Mouse (Mus musculus): ENCODE measurements around the gene Fbxw11. TPM values are rescaled to one million over a fixed set of nuclear protein-coding genes. Genes with fewer than 3 reads are reported as not detected.

Gene Fbxw11
- total and polyA plus RNA-seq, 3 experiments, result 27.3 to 58.7 (median 47.8) TPM

- Histone ChIP-seq H3K27me3 (ENCODE audit: control insufficient read depth, insufficient read depth, low read length) (no peaks in the 10 kb centered on the region), H3K27ac (peak overlapping the region; percentile 100), H3K9ac (ENCODE audit: low read depth, low read length) (peak overlapping the region; percentile 77), H3K4me1 (ENCODE audit: control insufficient read depth, insufficient read depth, low read length) (peaks cover 5% of the 10 kb centered on the region), H3K79me2 (replicated peaks; ENCODE audit: control insufficient read depth, insufficient read depth, low read length) (peaks cover 3% of the 10 kb centered on the region), H3K36me3 (ENCODE audit: control insufficient read depth, insufficient read depth, low read length) (peaks cover 2% of the 10 kb centered on the region), H3K4me3 (peak overlapping the region; percentile 65)
- TF ChIP-seq EP300 (IDR thresholded peaks at IDR 0.05; ENCODE audit: insufficient read depth, low read depth, low read length), result no peak
- no peak for TF ChIP-seq CTCF (IDR thresholded peaks at IDR 0.05)
- 0 out of 2 replicates have a peak, but pooled peaks have one; percentile 21 for TF ChIP-seq POLR2A (IDR thresholded peaks at IDR 0.05; ENCODE audit: insufficient read depth, low read depth, low read length)
- WGBS, result under 1% methylated on average over 52 of the region's 54 CpGs
- no peak for DNase-seq
- intact Hi-C loops (cut with DNase I), result loop anchor here (5.0 kb wide), 1 partner anchor 64 kb away; no protein-coding TSS in a partner anchor
Observed at GRCm38 (mm10) chr11:32642899-32643886, 669 bp downstream of the Fbxw11 start.

GRCm38 (mm10) chr11:32644010-32644409 is 1.5 kb downstream of the Fbxw11 start:
- intact Hi-C loops (cut with DNase I), result loop anchor here (5.0 kb wide), 1 partner anchor 63 kb away; no protein-coding TSS in a partner anchor
- H3K4me3 ChIP-seq, result peak overlapping the region; percentile 65
- WGBS, result 0% methylated on average over 3 of the region's 3 CpGs
- H3K27me3 ChIP-seq (ENCODE audit: control insufficient read depth, insufficient read depth, low read length), result no peaks in the 10 kb centered on the region
- DNase-seq, result no peak
- H3K79me2 ChIP-seq (replicated peaks; ENCODE audit: control insufficient read depth, insufficient read depth, low read length), result peaks cover 3% of the 10 kb centered on the region
- peaks cover 3% of the 10 kb centered on the region for H3K4me1 ChIP-seq (ENCODE audit: control insufficient read depth, insufficient read depth, low read length)
- H3K9ac ChIP-seq (ENCODE audit: low read depth, low read length), result peak overlapping the region; percentile 77; the same call in 1 of the 2 replicates
- H3K36me3 ChIP-seq (ENCODE audit: control insufficient read depth, insufficient read depth, low read length), result peaks cover 2% of the 10 kb centered on the region
- H3K27ac ChIP-seq, result peak overlapping the region; percentile 100
- TF ChIP-seq EP300 (IDR thresholded peaks at IDR 0.05; ENCODE audit: insufficient read depth, low read depth, low read length) (no peak), CTCF (IDR thresholded peaks at IDR 0.05) (no peak), POLR2A (IDR thresholded peaks at IDR 0.05; ENCODE audit: insufficient read depth, low read depth, low read length) (no peak)

GRCm38 (mm10) chr11:32647265-32647664 is 4.7 kb downstream of the Fbxw11 start:
- no peak overlapping the region for H3K27ac ChIP-seq
- intact Hi-C loops (cut with DNase I), result no loop called here
- peaks cover 6% of the 10 kb centered on the region for H3K4me1 ChIP-seq (ENCODE audit: control insufficient read depth, insufficient read depth, low read length)
- WGBS, result 61% methylated on average over 2 of the region's 2 CpGs
- no peaks in the 10 kb centered on the region for H3K27me3 ChIP-seq (ENCODE audit: control insufficient read depth, insufficient read depth, low read length)
- H3K36me3 ChIP-seq (ENCODE audit: control insufficient read depth, insufficient read depth, low read length), result peaks cover 9% of the 10 kb centered on the region
- H3K4me3 ChIP-seq, result no peak overlapping the region
- H3K9ac ChIP-seq (ENCODE audit: low read depth, low read length), result no peak overlapping the region
- no peak for DNase-seq
- TF ChIP-seq EP300 (IDR thresholded peaks at IDR 0.05; ENCODE audit: insufficient read depth, low read depth, low read length) (no peak), CTCF (IDR thresholded peaks at IDR 0.05) (no peak), POLR2A (IDR thresholded peaks at IDR 0.05; ENCODE audit: insufficient read depth, low read depth, low read length) (no peak)
- peaks cover 8% of the 10 kb centered on the region for H3K79me2 ChIP-seq (replicated peaks; ENCODE audit: control insufficient read depth, insufficient read depth, low read length)

- Histone ChIP-seq H3K27me3 (ENCODE audit: control insufficient read depth, insufficient read depth, low read length) (no peaks in the 10 kb centered on the region), H3K4me1 (ENCODE audit: control insufficient read depth, insufficient read depth, low read length) (peaks cover 8% of the 10 kb centered on the region), H3K79me2 (replicated peaks; ENCODE audit: control insufficient read depth, insufficient read depth, low read length) (peaks cover 12% of the 10 kb centered on the region), H3K27ac (no peak overlapping the region), H3K4me3 (no peak overlapping the region), H3K36me3 (ENCODE audit: control insufficient read depth, insufficient read depth, low read length) (peaks cover 14% of the 10 kb centered on the region), H3K9ac (ENCODE audit: low read depth, low read length) (no peak overlapping the region)
- intact Hi-C loops (cut with DNase I), result no loop called here
- DNase-seq, result no peak
- no peak for TF ChIP-seq POLR2A (IDR thresholded peaks at IDR 0.05; ENCODE audit: insufficient read depth, low read depth, low read length)
- TF ChIP-seq EP300 (IDR thresholded peaks at IDR 0.05; ENCODE audit: insufficient read depth, low read depth, low read length), result no peak
- no peak for TF ChIP-seq CTCF (IDR thresholded peaks at IDR 0.05)
Observed at GRCm38 (mm10) chr11:32650236-32650749, 7.8 kb downstream of the Fbxw11 start.

- no peak overlapping the region for H3K27ac ChIP-seq
- 81% methylated on average over 7 of the region's 7 CpGs for WGBS
- no peak overlapping the region for H3K9ac ChIP-seq (ENCODE audit: low read depth, low read length)
- no peaks in the 10 kb centered on the region for H3K27me3 ChIP-seq (ENCODE audit: control insufficient read depth, insufficient read depth, low read length)
- intact Hi-C loops (cut with DNase I), result no loop called here
- peaks cover 14% of the 10 kb centered on the region for H3K79me2 ChIP-seq (replicated peaks; ENCODE audit: control insufficient read depth, insufficient read depth, low read length)
- TF ChIP-seq CTCF (IDR thresholded peaks at IDR 0.05) (no peak), EP300 (IDR thresholded peaks at IDR 0.05; ENCODE audit: insufficient read depth, low read depth, low read length) (no peak), POLR2A (IDR thresholded peaks at IDR 0.05; ENCODE audit: insufficient read depth, low read depth, low read length) (no peak)
- H3K4me1 ChIP-seq (ENCODE audit: control insufficient read depth, insufficient read depth, low read length), result peaks cover 8% of the 10 kb centered on the region
- H3K4me3 ChIP-seq, result no peak overlapping the region
- DNase-seq, result no peak
- H3K36me3 ChIP-seq (ENCODE audit: control insufficient read depth, insufficient read depth, low read length), result peaks cover 14% of the 10 kb centered on the region
Observed at GRCm38 (mm10) chr11:32650893-32651590, 8.5 kb downstream of the Fbxw11 start.

Data from heart, adult 2 months (tissue).